Mouse (Mus musculus): ENCODE measurements around the gene Ccdc185.

Gene Ccdc185

DNA sequence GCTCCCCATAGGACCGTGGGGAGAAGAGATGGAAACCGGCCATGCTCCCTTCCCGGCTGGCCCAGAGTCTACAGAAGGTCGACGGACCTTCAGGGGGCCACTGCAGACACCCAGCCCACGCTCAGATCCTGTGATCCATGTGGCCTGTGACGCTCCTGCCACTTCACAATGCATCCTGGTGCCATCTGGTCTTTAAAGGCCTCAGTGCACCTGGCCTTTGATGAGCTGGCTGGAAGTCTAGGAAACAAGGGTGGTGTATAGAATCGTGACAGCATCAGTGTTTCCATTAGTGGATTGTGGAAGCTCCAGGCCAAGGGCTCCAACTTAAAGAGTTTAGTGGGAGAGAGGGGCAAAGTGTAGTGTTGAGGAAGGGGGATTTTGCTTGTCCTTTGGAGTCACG, at the start of gene Ccdc185:
TSS of gene Ccdc185 (minus strand) at position 101 of the 400 bp plus-strand sequence.
- DNase-seq (ENCODE audit: low spot score in 2 of 2), result no peak

DNA sequence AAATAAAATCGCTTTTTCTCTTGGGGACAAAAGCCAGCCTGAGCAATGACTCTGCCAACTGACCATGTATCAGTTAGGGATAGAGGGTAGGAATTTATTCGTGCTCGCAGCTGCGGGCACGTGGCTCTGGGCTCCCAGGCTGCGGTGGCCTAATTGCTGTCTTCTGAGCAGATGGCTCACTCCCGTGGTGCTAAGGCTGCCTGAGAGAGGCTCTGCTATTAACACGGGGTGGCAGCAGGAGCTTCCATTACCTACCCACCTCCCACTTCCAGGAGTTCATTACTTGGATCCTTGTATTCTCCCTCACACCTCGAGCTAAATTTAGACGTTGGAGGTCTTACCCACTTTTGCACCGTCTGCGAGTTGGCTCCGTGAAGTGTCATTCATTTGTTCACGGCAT, 48.1 kb upstream of the Ccdc185 start:
- DNase-seq (ENCODE audit: low spot score in 2 of 2), result no peak

DNA sequence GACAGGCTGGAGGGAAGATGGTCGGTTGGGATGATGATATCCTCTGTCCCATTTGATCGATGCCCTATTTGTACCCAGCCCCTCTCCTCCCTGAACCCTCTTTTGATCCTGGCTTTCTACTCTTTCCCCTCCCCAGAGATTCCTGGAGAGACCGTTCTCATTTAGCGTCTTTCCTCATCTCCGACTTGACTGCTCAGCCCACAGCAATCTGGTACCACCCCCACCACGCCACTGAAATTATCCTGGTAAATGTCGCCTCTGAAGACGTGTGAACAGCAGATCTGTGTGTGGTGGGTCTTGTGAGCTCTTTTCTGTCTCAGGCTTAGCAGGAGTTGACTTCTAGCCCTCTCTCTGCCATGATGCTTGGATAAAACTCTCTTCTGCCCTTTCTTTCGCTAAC, 45.6 kb upstream of the Ccdc185 start:
- DNase-seq (ENCODE audit: low spot score in 2 of 2), result peak; percentile 49 to 58

DNA sequence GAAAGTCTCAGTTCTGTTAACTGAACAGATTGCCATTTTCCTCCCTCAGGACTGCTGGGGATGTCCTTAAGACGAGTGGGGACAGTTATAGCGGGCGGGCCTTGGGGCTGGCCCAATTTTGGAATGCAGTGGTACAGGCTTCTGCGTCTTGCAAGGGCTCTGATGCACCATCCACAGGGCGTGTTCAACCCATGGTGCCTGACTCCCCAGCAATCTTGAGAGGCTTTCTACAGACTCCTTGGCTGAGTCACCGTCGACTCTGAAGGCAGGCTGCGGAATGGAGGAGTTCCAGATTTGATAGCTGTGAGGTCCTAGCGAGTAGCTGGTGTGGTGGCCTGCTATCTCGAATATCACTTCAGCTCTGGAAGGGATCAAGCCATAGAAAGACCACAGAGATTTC, 45.2 kb upstream of the Ccdc185 start:
- DNase-seq (ENCODE audit: low spot score in 2 of 2), result peak; percentile 34 to 56

DNA sequence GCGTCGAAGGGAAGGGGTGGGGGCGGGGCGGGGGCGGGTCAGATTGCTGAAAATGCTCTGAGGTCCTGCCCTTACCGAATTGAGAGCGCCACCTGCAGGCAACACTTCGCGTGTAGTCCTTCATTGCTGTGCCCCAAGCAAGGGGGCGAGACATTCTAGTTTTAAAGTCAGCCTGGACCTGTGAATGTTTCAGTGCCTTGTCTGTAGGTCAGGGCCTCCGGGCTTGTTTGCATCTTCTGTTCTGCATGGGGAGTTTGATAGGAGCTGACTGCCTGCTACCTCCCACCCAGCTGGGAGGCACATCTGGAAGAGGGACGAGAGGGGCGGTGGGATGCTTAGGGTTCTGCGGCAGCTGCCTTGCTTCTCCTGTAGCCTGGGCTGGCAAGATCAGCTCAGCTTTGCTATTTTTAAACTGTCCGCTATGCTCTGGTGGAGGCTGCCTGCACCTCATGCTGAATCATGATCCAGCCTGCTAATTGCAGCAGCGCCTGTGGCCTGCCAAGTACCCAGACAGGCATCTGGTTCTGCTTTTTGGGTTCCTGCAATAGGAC, 43.6 kb upstream of the Ccdc185 start:
- DNase-seq (ENCODE audit: low spot score in 2 of 2), result peak; percentile 52 to 55

DNA sequence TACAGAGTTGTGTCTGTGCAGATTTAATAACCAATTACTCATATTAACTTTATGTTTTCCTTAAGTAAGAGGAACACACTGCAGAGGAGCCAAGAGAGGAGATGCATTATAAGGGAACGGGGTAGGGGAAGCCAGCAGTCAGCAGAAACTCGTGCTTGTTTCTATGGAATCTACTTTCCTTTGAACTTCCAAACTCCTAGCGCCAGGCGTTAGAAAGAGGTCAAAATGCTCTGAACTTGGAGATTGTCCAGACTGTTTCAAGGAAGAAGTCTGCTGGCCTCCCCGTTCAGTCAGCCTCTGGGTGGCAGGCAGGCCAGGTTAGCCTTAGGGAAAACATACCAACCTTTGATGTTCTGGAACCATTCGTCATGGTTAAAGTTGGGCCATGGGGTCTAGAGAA, 39.9 kb upstream of the Ccdc185 start:
- no peak for DNase-seq (ENCODE audit: low spot score in 2 of 2)

DNA sequence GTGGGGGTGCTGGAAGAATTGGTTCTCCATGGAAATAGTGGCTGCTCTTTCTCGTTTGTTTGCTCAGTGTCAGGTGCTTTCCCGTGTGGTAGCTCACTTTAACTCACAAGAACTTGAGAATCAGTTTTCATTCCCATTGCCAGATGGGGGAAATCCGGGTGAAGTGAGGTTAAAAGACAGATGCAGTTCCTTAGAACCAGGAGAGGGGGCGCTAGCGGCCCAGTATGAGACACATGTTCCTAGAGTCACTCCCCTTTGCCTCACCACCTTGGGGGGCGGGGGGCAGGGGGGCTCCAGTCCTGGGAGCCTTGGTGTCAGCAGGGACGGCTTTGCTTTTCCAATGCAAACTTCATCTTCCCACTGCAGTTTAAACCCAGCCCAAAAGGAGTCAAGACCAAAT, 38.0 kb upstream of the Ccdc185 start:
- no peak for DNase-seq (ENCODE audit: low spot score in 2 of 2)

DNA sequence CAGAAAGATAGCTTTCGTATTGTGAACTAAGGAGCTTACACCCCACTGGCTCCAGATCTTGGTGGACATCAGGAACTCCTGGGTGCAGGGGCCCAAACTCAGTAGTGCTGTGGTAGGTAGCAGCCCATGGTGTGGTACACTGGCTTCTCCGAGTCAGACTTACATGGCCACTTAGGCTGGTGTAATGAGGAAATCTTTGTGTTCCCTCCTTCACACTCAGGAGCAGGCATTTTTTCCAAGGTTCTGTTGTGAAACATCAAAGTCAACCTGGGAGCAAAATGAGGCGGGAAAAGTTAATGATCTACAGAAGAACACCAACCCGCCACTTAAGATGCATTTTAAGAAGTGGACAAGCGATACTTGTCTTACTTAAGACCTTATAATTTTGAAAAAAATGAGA, 36.5 kb upstream of the Ccdc185 start:
- DNase-seq (ENCODE audit: low spot score in 2 of 2), result no peak

DNA sequence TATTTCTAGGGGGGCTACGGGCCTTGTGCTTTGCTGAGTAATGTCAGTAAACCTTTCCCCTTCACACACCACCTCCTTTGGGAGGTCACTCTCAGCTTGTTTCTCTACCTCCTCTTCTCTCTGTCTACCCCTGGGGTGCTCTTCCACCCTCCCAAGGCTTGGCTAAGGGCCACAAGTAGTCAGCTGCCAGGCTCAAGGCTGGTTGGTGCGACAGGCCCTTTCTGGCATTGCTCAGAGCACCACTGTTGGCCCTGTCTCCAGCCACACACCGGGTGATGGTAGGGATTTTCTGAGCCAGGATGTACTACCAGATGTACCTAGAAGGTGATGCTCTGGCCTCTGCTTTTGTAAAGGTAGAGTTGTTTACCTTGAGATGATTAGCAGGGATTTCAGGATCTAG, 35.8 kb upstream of the Ccdc185 start:
- no peak for DNase-seq (ENCODE audit: low spot score in 2 of 2)

DNA sequence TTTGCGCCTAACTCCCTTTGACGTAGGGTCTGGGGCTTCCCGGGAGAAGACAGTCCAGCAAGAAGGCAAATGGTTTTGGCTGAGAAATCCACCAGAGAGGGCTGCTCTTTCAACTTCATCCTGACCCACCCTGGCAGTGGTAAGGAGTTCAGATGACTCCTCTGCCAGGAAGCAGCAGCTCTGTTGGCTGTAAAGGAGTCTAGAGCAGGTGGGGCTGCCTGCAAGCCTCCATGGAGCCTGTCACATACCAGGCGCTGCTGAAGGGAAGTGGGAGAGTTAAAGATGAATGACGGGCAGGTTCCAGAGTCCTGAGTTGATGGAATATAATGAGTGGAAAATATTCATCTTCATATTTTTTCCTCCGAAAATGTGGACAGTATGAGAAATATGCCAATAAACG, 34.8 kb upstream of the Ccdc185 start:
- DNase-seq (ENCODE audit: low spot score in 2 of 2), result no peak

DNA sequence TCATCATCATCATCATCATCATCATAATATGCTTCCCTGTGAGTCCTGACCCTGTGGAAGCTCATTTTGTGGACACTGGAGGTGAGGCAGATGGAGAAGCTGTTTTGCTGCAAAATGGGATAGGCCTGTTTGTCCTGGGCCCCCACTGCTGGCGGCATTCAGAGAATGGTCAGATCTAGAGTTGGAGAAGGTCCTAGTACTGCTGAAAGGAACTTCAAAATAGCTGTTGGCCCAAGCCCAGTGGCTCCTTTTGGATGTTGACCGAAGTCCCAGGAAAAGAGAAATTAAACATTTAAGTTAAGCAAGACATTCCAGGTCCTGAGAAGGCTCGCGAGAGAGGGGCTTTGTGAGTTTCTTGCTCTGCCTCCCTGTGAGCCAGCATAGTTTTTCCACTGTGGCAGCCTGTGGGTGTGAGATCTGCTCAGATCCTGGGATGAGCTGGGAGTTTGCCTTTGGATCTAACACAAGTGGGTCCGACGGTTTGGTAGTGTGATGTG, 30.1 kb upstream of the Ccdc185 start:
- no peak for DNase-seq (ENCODE audit: low spot score in 2 of 2)

DNA sequence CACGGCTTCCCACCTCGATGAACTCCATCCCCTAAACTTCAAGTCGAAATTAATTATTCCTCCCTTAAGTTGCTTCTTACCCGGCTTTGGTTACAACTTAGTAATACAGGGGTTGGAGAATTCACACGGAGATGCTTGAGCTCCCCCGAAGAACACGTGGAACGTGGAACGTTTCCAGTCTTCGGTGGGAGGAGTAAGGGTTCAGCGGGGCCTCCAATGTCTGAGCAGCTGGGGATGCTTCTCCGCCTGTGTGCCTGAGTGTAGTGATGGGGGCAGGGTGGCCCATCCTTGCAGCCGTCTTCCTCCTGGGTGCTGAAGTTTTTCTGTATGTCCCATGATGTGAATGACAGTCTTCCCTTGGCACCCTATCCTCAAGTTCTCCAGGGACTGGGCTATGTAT, 29.2 kb upstream of the Ccdc185 start:
- no peak for DNase-seq (ENCODE audit: low spot score in 2 of 2)

DNA sequence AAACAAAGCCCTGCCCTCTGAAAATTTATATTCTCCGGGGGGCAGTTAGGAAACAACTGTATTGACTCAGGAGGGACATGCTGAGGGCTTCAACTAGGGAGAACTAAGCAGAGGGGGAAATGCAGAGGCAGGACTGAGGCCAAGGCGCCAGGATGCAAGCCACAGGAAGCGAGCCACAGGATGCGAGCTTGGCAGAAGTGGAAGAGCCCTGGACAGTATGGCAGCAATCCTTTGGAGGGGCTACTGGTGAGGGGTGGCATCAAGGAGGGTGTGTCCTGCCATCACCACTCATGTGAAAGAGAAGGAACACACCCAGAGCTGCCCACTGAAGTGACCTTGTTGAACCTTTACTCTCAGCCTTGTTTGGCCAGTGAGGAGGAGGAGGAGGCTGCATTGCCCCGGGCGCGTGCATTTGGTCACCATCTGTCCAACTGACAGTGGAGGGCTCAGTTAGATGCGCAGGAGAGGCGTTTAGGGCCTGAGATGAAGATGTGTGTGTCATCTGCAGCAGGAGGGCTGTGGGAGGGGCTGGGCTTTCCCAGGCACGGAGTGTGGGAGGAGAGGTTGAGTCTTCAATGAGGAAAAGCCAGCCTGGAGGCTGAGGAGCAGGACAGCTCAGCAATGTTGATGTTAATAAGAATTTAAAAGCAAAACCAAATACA, 27.9 kb upstream of the Ccdc185 start:
- DNase-seq (ENCODE audit: low spot score in 2 of 2), result no peak

DNA sequence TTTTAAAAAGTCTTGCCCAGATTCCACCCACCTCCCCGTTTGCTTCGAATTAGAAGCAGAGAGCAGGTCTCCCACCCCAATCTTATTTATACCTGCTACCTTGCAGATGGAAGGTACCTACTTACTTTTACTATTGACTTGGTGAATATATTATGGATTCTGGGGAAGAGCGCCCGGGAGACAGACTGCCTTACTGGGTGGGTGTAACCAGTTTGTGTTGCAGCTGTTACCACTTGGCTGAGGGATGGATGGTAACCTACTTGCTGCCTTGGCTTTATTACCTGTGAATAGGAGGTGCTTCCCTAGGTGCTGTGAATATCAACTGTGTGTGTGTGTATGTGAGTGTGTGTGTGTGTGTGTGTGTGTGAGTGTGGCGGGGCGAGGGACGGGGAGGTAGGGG, 26.6 kb upstream of the Ccdc185 start:
- no peak for DNase-seq (ENCODE audit: low spot score in 2 of 2)

DNA sequence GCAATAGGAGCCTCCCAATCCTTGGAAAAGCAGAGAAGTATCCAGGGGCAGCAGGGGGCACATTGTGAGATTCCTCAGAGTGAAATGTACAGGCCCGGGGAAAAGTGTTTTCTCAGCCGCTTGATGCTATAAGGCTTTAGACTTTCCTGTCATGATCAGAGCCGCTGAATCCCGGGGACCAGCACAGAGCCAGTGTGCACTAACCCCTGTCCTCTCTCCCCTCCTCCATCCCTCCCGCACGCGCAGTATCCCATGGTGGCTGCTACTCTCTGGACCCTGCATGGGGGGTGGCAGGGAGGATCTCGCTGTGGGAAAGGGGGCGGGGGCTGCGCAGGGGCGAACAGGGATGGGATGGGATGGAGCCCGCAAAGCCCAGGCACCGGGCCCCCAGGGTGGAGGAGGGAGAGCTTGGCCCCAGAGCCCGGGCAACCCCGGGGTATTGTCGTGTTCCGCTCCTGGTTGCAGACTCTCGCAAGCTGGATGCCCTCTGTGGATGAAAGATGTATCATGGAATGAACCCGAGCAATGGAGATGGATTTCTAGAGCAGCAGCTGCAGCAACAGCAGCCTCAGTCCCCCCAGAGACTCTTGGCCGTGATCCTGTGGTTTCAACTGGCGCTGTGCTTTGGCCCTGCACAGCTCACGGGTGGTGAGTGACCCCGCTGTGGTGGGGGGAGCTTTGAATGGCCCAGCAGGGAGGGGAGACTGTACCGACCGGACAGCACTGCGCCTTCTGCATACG, 15.7 kb upstream of the Ccdc185 start:
- peak; percentile 18 to 32 for DNase-seq (ENCODE audit: low spot score in 2 of 2)

DNA sequence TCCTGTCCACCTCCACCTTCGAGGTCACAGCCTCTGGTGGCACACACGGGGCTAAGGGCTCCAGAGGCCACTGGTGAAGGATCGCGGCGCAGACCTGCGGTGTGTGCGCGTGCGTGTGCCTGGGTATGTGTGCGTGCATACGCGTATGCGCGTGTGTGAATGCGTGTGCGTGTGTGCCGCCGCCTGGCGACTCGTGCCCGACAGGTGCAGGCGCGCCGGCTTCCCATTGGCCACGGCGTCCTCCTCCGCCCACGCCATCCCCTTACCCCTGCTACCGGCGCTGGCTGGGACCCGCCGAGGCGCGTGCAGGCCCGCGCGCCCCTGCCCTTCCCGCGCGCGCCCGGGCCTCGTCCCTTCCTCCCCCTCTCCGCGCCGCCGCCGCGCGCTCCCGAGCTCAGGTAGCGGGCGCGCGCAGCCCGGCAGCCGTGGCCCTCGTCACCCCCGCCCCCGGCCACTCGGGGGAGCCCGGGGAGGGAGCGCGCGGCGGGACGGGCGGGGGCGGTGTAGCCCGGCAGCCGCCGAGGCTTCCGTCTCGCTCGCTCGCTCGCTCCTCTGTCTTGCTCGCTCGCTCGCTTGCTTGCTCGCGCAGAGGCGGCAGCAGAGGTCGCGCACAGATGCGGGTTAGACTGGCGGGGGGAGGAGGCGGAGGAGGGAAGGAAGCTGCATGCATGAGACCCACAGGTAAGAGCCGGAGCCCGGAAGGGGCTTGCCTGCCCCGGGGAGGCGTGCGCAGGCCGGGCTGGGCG, 14.9 kb upstream of the Ccdc185 start, which contains the start of gene Susd4:
TSS of gene Susd4 (plus strand) at position 145 of the 746 bp plus-strand sequence.
- DNase-seq (ENCODE audit: low spot score in 2 of 2), result peak; percentile 78 to 81

DNA sequence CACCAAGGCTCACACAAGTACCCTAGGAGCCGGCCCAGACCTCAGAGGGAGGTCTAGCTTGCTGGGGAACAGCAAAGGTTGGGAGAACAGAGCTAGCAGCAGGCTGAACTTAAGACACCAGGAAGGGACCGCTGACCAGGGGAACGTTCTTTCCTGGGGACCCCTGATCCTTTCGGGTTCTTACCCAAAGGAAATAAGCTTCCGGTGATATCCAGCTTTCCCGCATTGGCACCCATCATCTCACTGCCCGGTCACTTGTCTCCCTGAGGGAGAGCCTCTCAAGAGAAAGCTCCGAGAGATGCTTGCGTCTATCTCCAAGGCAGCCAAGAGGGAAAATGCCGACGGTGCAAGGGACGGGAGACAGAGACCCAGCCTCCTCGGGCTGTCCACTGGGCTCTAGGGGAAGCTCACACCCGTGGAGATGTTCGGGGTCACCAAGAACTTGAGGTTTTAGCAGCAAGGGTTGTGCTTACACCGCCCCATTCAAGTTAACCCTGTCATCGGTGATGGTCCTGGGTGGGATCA, 14.3 kb upstream of the Ccdc185 start:
- peak; percentile 14 to 23 for DNase-seq (ENCODE audit: low spot score in 2 of 2)

DNA sequence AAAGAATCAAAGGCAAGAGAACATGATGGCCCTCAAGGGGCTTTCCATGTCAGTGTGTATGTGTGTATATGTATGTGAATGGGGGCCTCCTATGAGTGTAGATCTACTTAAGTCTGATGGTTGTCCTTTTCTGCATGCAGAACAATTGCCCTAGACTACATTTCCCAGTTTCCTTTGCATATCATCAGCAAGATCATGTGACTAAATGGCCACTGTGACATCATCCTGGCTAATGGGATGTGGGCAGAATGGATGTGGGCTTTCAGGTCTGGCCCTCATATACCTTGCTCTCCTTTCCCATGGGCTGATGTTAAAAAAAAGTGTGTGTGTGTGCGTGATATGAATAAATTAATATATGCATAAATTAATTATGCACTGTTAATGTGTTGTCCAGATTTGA, 9.8 kb upstream of the Ccdc185 start:
- DNase-seq (ENCODE audit: low spot score in 2 of 2), result no peak

DNA sequence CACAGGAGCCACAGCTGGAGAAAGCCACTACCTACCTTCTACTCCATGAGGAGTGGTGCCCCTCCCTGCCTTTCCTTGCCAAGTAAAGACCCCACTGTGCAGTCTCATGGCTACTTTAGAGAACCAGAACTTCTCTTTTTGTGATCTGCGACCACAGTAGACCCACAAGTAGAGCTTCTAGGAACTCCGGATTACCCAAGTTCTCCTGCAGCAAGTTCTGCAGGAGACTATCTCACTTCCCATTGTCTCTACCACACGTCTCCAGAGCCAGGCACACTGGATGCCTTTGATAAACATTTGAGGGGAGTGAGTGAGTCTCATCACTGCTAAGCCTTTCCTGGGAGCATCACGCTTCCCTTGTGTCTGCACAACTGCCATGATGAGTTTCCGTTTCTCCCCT, 5.9 kb upstream of the Ccdc185 start:
- DNase-seq (ENCODE audit: low spot score in 2 of 2), result no peak

DNA sequence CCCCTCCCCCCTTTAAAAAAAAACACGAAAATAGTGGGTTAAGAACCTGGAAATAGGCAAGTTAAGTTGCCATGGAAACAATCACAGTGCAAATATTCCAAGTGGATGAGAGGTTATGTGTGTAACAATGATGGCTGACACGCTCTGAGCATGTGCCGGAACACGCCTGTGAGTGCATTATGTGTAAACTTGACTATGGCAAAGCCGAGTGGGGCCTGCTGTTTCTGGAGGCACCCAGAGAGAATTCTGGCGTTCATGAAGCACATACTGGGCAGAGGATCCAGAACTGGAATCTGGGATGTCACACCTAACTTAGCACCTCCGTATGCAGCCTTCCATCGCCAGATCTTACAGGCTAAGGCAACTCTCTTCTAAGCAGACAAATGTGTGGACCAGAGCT, 4.7 kb upstream of the Ccdc185 start:
- DNase-seq (ENCODE audit: low spot score in 2 of 2), result no peak

DNA sequence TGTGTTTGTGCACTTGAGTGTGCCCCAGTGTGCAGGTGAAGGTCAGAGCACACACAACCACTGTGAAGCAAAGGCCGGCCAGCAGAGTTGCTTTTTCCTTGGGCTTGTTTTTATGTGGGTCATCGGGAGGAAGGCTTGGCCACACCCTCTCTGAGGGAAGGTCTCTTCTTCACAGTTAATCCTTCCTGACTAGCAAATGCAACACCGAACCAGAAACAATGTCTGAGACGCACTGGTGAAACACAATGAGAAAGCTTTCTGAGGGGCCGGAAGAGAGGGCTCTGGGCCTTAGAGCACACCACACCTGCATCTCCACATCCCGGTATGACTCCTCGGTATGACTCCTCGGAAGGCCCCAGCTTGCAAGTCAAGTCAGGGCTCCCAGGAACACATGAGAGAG, 2.3 kb upstream of the Ccdc185 start:
- DNase-seq (ENCODE audit: low spot score in 2 of 2), result no peak

DNA sequence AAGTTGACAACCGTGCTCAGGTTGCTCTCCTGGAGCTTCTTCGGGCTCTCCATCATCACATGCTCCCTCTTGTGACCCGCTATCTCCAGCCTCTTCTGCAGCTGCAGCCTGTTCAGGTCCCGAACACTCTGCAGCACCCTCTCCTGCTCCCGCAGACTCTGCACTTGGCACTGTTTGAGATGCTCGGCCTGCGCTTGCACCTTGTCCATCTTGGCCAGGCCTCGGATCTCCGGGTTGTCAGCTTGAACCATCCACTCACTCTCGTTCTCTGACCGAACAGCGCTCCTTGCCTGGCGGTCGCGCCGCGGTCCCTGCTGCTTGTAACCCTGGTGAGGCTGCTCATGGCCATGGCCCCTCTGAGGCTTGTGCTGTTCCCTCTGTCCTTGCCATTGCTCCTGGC, 1.1 kb downstream of the Ccdc185 start:
- DNase-seq (ENCODE audit: low spot score in 2 of 2), result no peak
